Mouse (Mus musculus) forebrain, embryonic 16.5 days (tissue): Measurements from ENCODE around the gene Zbtb2. TPM values are rescaled to one million over a fixed set of nuclear protein-coding genes. Genes with fewer than 3 reads are reported as not detected.
"Not testable (repeated sequence)": the region's sequence is repeated elsewhere in the genome, so short reads cannot be mapped to it uniquely, and the experiment has no call there.

Experiments used
- ATAC-seq: fragments of 200-750 bp; cut with Nextera tagmentation; 2 replicates; pipeline ENCODE4 v1.8.0; 2017; ENCODE audit warnings: mild to moderate bottlenecking, moderate library complexity
- H3K27ac ChIP-seq: fragments of 300-500 bp; sonication (generic); 2 replicates; pipeline ENCODE4 v1.5.1; 2014; ENCODE audit warnings: low read length, control low read depth
- H3K27me3 ChIP-seq: fragments of 300-500 bp; sonication (generic); replicated peaks from 2 replicates; pipeline ENCODE4 v1.6.1; 2014; ENCODE audit warnings: low read length; ENCODE audit not compliant: control insufficient read depth, insufficient read depth
- H3K36me3 ChIP-seq: fragments of 300-500 bp; sonication (generic); 2 replicates; pipeline ENCODE4 v1.6.1; 2014; ENCODE audit not compliant: control insufficient read depth, insufficient read depth
- H3K4me1 ChIP-seq: fragments of 300-500 bp; sonication (generic); replicated peaks from 2 replicates; pipeline ENCODE4 v1.6.1; 2014; ENCODE audit warnings: low read length; ENCODE audit not compliant: control insufficient read depth, insufficient read depth
- H3K4me2 ChIP-seq: fragments of 300-500 bp; sonication (generic); 2 replicates; pipeline ENCODE4 v1.6.1; 2014; ENCODE audit warnings: mild to moderate bottlenecking, low read length, control low read depth
- H3K4me3 ChIP-seq: fragments of 300-500 bp; sonication (generic); replicated peaks from 2 replicates; pipeline ENCODE4 v1.5.1; 2014; ENCODE audit warnings: mild to moderate bottlenecking, low read length, control low read depth
- H3K9ac ChIP-seq: fragments of 300-500 bp; sonication (generic); replicated peaks from 2 replicates; pipeline ENCODE4 v1.6.1; 2014; ENCODE audit warnings: low read depth, low read length, control low read depth
- H3K9me3 ChIP-seq: fragments of 300-500 bp; sonication (generic); 2 replicates; pipeline ENCODE4 v1.6.1; 2016; ENCODE audit warnings: low read length; ENCODE audit not compliant: control insufficient read depth
- WGBS: fragments of 180-500 bp; shearing (Covaris S2); extraction: QIAGEN DNeasy Blood & Tissue Kit; methylation state at CpG from one replicate; pipeline ENCODE4 v1.1.7; 2014; 5-methylcytosine and 5-hydroxymethylcytosine counted together
- polyA plus RNA-seq: library from polyadenylated mRNA; unstranded; fragments of >200 nt; fragmentation: Nextera tagmentation; extraction: Ambion mirVana; gene quantifications from 2 replicates; pipeline ENCODE4 v1.2.1, GENCODE M21; 2015

Zbtb2 gene
- 17.9 and 19.3 TPM in 2 replicates for polyA plus RNA-seq

DNA sequence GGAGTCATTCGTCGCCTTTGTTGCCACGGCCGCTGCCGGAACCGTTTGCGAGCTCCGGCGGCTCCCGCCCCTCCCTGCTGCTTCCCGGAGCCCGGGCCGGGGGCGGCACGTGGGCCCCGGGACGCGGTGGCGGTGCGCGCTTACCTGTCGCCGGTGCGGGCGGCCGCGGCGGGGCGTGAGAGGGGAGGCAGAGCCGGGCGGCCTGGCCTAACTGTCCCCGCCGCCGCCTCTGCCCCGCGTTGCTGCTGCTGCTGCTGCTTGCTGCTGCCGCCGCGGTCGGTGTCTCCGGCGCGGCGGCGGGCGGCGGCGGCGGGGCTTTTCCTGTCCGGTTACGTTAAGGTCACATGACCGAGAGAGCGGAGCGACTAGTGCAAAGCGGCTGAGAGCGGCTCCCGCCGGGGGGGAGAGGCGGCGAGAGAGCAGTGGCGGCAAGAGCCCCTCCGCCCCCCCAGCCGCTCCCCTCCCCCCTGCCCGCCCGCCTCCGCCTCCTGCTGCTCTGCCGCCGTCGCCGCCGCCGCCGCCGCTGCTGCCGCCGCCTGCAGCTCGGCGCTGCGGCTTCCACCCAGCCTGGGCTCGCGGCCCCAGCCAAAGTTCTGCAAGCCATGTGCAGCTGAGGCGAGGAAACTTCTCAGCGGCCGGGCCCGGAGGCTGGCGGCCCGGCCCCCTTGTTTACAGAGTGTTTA lies at the start of gene Zbtb2:
TSS of gene Zbtb2 (minus strand) at position 408 of the 683 bp plus-strand sequence.
- Histone ChIP-seq H3K4me2 (peak within 1 kb of the TSS; percentile 95), H3K27ac (peak within 1 kb of the TSS; percentile 100), H3K9me3 (no peaks in the 10 kb centered on the region), H3K4me3 (peak within 1 kb of the TSS; percentile 95), H3K4me1 (peaks cover 38% of the 10 kb centered on the region), H3K9ac (peak within 1 kb of the TSS; percentile 99), H3K27me3 (no peaks in the 10 kb centered on the region), H3K36me3 (no peaks in the 10 kb centered on the region)
- ATAC-seq: peak; percentile 4
- WGBS: under 1% methylated on average over 63 of the region's 87 CpGs

DNA sequence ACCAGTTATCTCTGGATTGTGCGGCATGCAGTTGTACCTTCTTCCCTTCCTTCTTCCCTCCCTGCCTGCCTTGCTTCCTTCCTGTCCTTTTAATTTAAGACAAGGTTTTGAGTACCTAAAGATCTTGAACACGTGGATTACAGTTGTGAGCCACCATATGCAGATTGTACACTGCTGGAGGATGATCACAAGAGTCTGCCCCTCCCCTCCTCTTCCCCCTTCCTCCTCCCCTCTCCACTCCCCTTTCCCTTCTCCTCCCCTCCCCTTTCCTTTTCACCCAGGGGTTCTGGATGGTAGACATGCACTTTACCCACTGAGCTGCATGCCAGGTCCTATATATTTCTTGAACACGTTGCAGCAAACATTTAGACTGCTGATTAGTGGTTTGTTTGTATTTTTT lies 47.5 kb upstream of the Zbtb2 start:
- Histone ChIP-seq H3K9me3 (no peaks in the 10 kb centered on the region), H3K27ac (no peak overlapping the region), H3K9ac (no peak overlapping the region), H3K4me1 (peaks cover 18% of the 10 kb centered on the region), H3K27me3 (no peaks in the 10 kb centered on the region), H3K4me2 (no peak overlapping the region), H3K4me3 (no peak overlapping the region), H3K36me3 (peaks cover 3% of the 10 kb centered on the region; the same call in 1 of the 2 replicates)
- WGBS: 87% methylated on average over 3 of the region's 3 CpGs
- no peak for ATAC-seq

DNA sequence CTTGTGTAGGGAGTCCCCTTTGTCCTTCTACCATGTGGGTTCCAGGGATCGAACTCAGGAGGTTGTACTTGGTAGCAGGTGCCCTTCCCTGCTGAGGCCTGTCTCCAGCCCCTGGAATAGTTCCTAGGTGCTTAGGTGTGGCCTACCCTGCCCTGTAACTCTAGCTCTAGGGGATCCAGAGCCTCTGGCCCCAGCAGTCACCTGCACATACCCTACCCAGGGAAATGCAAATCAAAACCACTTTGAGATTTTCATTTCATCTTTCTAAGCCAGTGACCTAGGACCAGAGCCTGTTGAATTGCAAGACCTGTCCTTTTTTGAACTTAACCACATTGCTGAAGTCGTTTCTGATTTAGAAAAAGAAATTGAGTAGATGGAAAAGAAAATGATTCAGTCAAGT lies 46.0 kb upstream of the Zbtb2 start:
- H3K9me3 ChIP-seq, H3K27ac ChIP-seq, H3K4me2 ChIP-seq, H3K9ac ChIP-seq, ATAC-seq, H3K36me3 ChIP-seq, H3K27me3 ChIP-seq, H3K4me3 ChIP-seq: not testable (repeated sequence)
- peaks cover 18% of the 10 kb centered on the region for H3K4me1 ChIP-seq
- WGBS: 88% methylated on average over 2 of the region's 2 CpGs

DNA sequence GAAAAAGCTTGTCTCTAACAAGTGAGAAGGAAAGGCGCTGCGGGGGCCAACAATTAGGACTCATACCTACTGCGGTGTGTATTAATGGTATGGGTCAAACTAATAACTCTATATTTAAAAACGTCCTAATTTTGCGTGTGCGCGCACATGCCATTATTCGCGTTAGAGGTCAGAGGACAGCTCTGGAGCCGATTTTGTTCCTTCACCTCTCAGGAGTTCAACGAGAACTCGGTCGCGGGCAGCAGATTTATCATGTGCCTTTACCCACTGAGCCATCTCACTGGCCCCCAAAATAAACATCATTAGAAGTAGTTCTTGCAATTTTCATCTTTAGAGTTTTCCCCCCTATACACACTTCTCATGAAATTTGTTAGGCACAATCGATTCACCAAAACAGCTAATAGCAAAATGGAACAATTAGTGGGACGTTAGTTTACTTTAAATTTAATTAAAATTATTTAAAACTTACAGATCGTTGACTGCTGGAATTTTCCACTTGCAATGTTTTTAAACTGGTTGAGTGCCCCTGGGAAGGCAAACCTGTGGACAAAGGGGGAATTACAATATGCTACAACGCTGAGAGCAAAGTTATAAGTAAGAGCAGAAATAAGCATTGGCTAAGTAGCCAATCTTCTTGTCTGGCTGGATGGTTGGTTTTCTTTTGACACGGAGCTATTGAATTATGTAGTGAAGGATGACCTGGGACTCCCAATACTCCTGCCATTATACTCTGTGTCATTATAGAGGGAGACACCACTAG lies 45.3 kb upstream of the Zbtb2 start:
- WGBS: 9% methylated on average over 19 of the region's 19 CpGs
- Histone ChIP-seq H3K4me1 (peaks cover 18% of the 10 kb centered on the region), H3K27ac (peak overlapping the region; percentile 69), H3K36me3 (no peaks in the 10 kb centered on the region), H3K4me3 (peak overlapping the region; percentile 72), H3K9me3 (no peaks in the 10 kb centered on the region), H3K4me2 (peak overlapping the region; percentile 65), H3K27me3 (no peaks in the 10 kb centered on the region), H3K9ac (peak overlapping the region; percentile 74)
- ATAC-seq: no peak; the same call in 1 of the 2 replicates

DNA sequence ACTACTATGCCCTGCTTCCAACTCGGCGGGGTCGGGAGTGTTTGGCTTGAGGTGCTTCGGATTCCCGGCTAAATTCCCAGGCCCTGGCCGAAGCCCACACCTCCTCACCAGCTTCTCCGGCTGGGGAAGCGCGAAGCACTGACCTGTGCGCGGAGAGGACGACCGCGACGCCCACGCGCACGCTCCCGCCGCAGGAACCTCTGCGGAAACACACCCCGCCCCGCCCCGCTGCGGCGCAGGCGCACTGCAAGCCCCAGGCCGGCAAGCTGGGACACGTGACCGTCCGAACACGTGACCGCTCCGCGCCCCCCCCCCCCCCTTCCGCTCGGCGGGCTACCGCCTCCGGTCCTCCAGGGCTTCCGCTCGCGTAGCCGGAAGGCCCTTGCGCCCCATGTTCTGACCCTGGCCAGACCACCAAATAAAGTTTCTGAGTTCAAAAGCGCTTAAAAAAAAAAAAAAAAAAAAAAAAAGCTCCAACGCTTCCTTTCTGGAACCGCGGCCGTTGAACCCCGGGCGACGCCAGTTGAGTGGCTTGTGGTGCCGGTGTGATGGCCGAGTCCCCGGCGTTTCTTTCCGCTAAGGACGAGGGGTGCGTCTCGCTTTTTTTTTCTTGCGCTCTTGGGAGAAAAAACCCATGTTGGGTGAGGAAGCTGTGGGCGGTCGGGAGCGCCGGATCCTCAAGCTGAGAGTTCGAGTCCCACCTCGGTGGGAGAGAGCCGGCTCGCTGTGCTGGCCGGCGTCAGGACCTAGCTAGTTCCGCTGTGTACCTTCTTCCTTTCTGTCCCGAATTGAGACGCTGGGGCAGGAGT lies 44.4 kb upstream of the Zbtb2 start, which contains the start of the genes Rmnd1 and Armt1:
TSS of gene Rmnd1 (minus strand) at position 266 of the 809 bp plus-strand sequence.
TSS of gene Armt1 (plus strand) at position 345 of the 809 bp plus-strand sequence.
- H3K4me1 ChIP-seq: peaks cover 18% of the 10 kb centered on the region
- H3K27me3 ChIP-seq: no peaks in the 10 kb centered on the region
- ATAC-seq: peak; percentile 95
- peak within 1 kb of the TSS; percentile 80 for H3K4me2 ChIP-seq
- WGBS: under 1% methylated on average over 63 of the region's 75 CpGs
- H3K9ac ChIP-seq: peak within 1 kb of the TSS; percentile 74
- H3K9me3 ChIP-seq: no peaks in the 10 kb centered on the region
- H3K27ac ChIP-seq: peak within 1 kb of the TSS; percentile 69
- no peaks in the 10 kb centered on the region for H3K36me3 ChIP-seq
- H3K4me3 ChIP-seq: peak within 1 kb of the TSS; percentile 72

- Histone ChIP-seq H3K9me3 (no peaks in the 10 kb centered on the region), H3K36me3 (0 out of 2 replicates have a peak, but pooled peaks cover 2% of the 10 kb centered on the region), H3K4me2 (peak overlapping the region; percentile 80), H3K27ac (peak overlapping the region; percentile 61; the same call in 1 of the 2 replicates), H3K27me3 (no peaks in the 10 kb centered on the region), H3K4me1 (peaks cover 18% of the 10 kb centered on the region), H3K9ac (peak overlapping the region; percentile 71), H3K4me3 (peak overlapping the region; percentile 72)
- peak; percentile 34 for ATAC-seq
- 14% methylated on average over 5 of the region's 5 CpGs for whole genome bisulfite sequencing
Measured at GRCm38 (mm10) chr10:4431746-4432122, 43.8 kb upstream of the Zbtb2 start.

- no peak for ATAC-seq
- peak overlapping the region; percentile 1; the same call in 1 of the 2 replicates for H3K9ac ChIP-seq
- H3K36me3 ChIP-seq: 0 out of 2 replicates have a peak, but pooled peaks cover 3% of the 10 kb centered on the region
- H3K27ac ChIP-seq: no peak overlapping the region
- H3K4me2 ChIP-seq: peak overlapping the region; percentile 80; the same call in 1 of the 2 replicates
- no peaks in the 10 kb centered on the region for H3K9me3 ChIP-seq
- no peak overlapping the region for H3K4me3 ChIP-seq
- peaks cover 18% of the 10 kb centered on the region for H3K4me1 ChIP-seq
- H3K27me3 ChIP-seq: no peaks in the 10 kb centered on the region
- WGBS: 91% methylated on average over 3 of the region's 3 CpGs
Measured at GRCm38 (mm10) chr10:4430826-4431225, 42.9 kb upstream of the Zbtb2 start.

- no peak overlapping the region for H3K9ac ChIP-seq
- no peaks in the 10 kb centered on the region for H3K27me3 ChIP-seq
- ATAC-seq: no peak
- no peaks in the 10 kb centered on the region for H3K9me3 ChIP-seq
- WGBS: 86% methylated on average over 8 of the region's 8 CpGs
- peaks cover 18% of the 10 kb centered on the region for H3K4me1 ChIP-seq
- H3K4me3 ChIP-seq: no peak overlapping the region
- H3K4me2 ChIP-seq: no peak overlapping the region
- peaks cover 4% of the 10 kb centered on the region; the same call in 1 of the 2 replicates for H3K36me3 ChIP-seq
- no peak overlapping the region for H3K27ac ChIP-seq
Measured at GRCm38 (mm10) chr10:4430399-4430798, 42.5 kb upstream of the Zbtb2 start.
